Mouse (Mus musculus) MEL (cell line): ENCODE measurements around the gene Stox1. TPM values are rescaled to one million over a fixed set of nuclear protein-coding genes. Genes with fewer than 3 reads are reported as not detected.

Experiments used
- DNase-seq: peaks from one replicate; pipeline ENCODE4 v3.0.0; 2011; ENCODE audit warnings: low read depth, low spot score
- H3K27ac ChIP-seq: 2 replicates; pipeline ENCODE4 v1.5.1; 2012; ENCODE audit warnings: low read depth, mild to moderate bottlenecking, control low read depth, low read length, moderate library complexity; ENCODE audit not compliant: control insufficient read depth
- H3K27me3 ChIP-seq, 2 experiments: fragments of 150-350 bp in 1 of 2; sonication (generic) in 1 of 2; 2 replicates each; pipeline ENCODE4 v1.6.1; 2012; ENCODE audit warnings: low read length in 2 of 2, mild to moderate bottlenecking in 2 of 2, improper control_type of control experiment in 1 of 2, moderate library complexity in 1 of 2; ENCODE audit not compliant: insufficient read depth in 2 of 2, control insufficient read depth in 1 of 2
- H3K36me3 ChIP-seq, 2 experiments: 2 replicates each; pipeline ENCODE4 v1.6.1; 2012 to 2014; ENCODE audit warnings: low read length in 2 of 2, improper control_type of control experiment in 1 of 2, inconsistent platforms in 1 of 2, mild to moderate bottlenecking in 1 of 2; ENCODE audit not compliant: insufficient read depth in 2 of 2, control insufficient read depth in 1 of 2
- H3K4me1 ChIP-seq, 2 experiments: fragments of 150-350 bp in 1 of 2; sonication (generic) in 1 of 2; 2 replicates each; pipeline ENCODE4 v1.6.1; 2012; ENCODE audit warnings: low read length in 2 of 2, improper control_type of control experiment in 1 of 2, mild to moderate bottlenecking in 1 of 2; ENCODE audit not compliant: insufficient read depth in 2 of 2, control insufficient read depth in 1 of 2
- H3K4me3 ChIP-seq, 2 experiments: fragments of 150-350 bp in 1 of 2; sonication (generic) in 1 of 2; 2 replicates each; pipeline ENCODE4 v1.5.1; 2012; ENCODE audit warnings: low read depth in 2 of 2, low read length in 2 of 2, mild to moderate bottlenecking in 2 of 2, moderate library complexity in 2 of 2, control low read depth in 1 of 2, improper control_type of control experiment in 1 of 2; ENCODE audit not compliant: control insufficient read depth in 1 of 2, insufficient read depth in 1 of 2
- H3K79me2 ChIP-seq: 2 replicates; pipeline ENCODE4 v1.6.1; 2012; ENCODE audit warnings: mild to moderate bottlenecking, low read length, moderate library complexity; ENCODE audit not compliant: control insufficient read depth, poor library complexity, insufficient read depth
- H3K9ac ChIP-seq: 2 replicates; pipeline ENCODE4 v1.6.1; 2012; ENCODE audit warnings: low read depth, mild to moderate bottlenecking, control low read depth, low read length, moderate library complexity; ENCODE audit not compliant: control insufficient read depth, poor library complexity, severe bottlenecking
- H3K9me3 ChIP-seq: fragments of 150-350 bp; sonication (generic); replicated peaks from 2 replicates; pipeline ENCODE4 v1.6.1; 2012; ENCODE audit warnings: mild to moderate bottlenecking, low read length, improper control_type of control experiment, moderate library complexity; ENCODE audit not compliant: insufficient read depth
- BHLHE40 ChIP-seq: IDR thresholded peaks from 2 replicates; pipeline ENCODE4 v1.6.1; 2012; ENCODE audit warnings: low read depth, mild to moderate bottlenecking, inconsistent platforms, low read length, improper control_type of control experiment, borderline replicate concordance
- CHD1 ChIP-seq: IDR thresholded peaks from 2 replicates; pipeline ENCODE4 v1.6.1; 2012; ENCODE audit warnings: low read depth, mild to moderate bottlenecking, inconsistent platforms, low read length, improper control_type of control experiment
- CHD2 ChIP-seq: IDR thresholded peaks from 2 replicates; pipeline ENCODE4 v1.6.1; 2011; ENCODE audit warnings: low read length, improper control_type of control experiment
- ELF1 ChIP-seq: IDR thresholded peaks from 2 replicates; pipeline ENCODE4 v1.6.1; 2014; ENCODE audit warnings: low read depth, mild to moderate bottlenecking, inconsistent platforms, low read length, improper control_type of control experiment, moderate library complexity
- GATA1 ChIP-seq: IDR thresholded peaks from 2 replicates; pipeline ENCODE4 v1.6.1; 2011; ENCODE audit warnings: low read depth, low read length, improper control_type of control experiment
- JUND ChIP-seq: IDR thresholded peaks from 2 replicates; pipeline ENCODE4 v1.6.1; 2011; ENCODE audit warnings: low read depth, mild to moderate bottlenecking, improper control_type of control experiment, low read length
- MAX ChIP-seq: IDR thresholded peaks from 2 replicates; pipeline ENCODE4 v1.6.1; 2011; ENCODE audit warnings: low read length, improper control_type of control experiment
- MEF2A ChIP-seq: IDR thresholded peaks from 2 replicates; pipeline ENCODE4 v1.6.1; 2014; ENCODE audit warnings: low read depth, mild to moderate bottlenecking, inconsistent platforms, low read length, improper control_type of control experiment; ENCODE audit not compliant: poor library complexity, insufficient replicate concordance, severe bottlenecking; ENCODE audit errors: extremely low read depth
- NRF1 ChIP-seq: IDR thresholded peaks from 2 replicates; pipeline ENCODE4 v1.6.1; 2014; ENCODE audit warnings: low read depth, mild to moderate bottlenecking, inconsistent platforms, low read length, improper control_type of control experiment, moderate library complexity; ENCODE audit not compliant: poor library complexity, insufficient read depth, severe bottlenecking
- POLR2A ChIP-seq, 2 experiments: IDR thresholded peaks; 2 replicates each; pipeline ENCODE4 v1.6.1; 2011 to 2012; ENCODE audit warnings: low read length in 2 of 2, mild to moderate bottlenecking in 2 of 2, control low read depth in 1 of 2, improper control_type of control experiment in 1 of 2, low read depth in 1 of 2, moderate library complexity in 1 of 2; ENCODE audit not compliant: control insufficient read depth in 1 of 2, insufficient read depth in 1 of 2, poor library complexity in 1 of 2
- RAD21 ChIP-seq: IDR thresholded peaks from 2 replicates; pipeline ENCODE4 v1.6.1; 2011; ENCODE audit warnings: mild to moderate bottlenecking, low read depth, low read length, improper control_type of control experiment
- RCOR1 ChIP-seq: IDR thresholded peaks from 2 replicates; pipeline ENCODE4 v1.6.1; 2012; ENCODE audit warnings: low read depth, mild to moderate bottlenecking, inconsistent platforms, low read length, improper control_type of control experiment
- SIN3A ChIP-seq: IDR thresholded peaks from 2 replicates; pipeline ENCODE4 v1.6.1; 2012; ENCODE audit warnings: low read length, improper control_type of control experiment, inconsistent platforms
- SMC3 ChIP-seq: IDR thresholded peaks from 2 replicates; pipeline ENCODE4 v1.6.1; 2011; ENCODE audit warnings: low read depth, low read length, improper control_type of control experiment
- TAL1 ChIP-seq: IDR thresholded peaks from 2 replicates; pipeline ENCODE4 v1.6.1; 2012; ENCODE audit warnings: mild to moderate bottlenecking, inconsistent platforms, low read length, moderate library complexity, mixed read lengths
- TBP ChIP-seq: IDR thresholded peaks from 2 replicates; pipeline ENCODE4 v1.8.0; 2011; ENCODE audit warnings: low read depth, low read length, improper control_type of control experiment
- TCF12 ChIP-seq: IDR thresholded peaks from 2 replicates; pipeline ENCODE4 v1.6.1; 2014; ENCODE audit warnings: low read depth, mild to moderate bottlenecking, inconsistent platforms, low read length, improper control_type of control experiment, moderate library complexity
- UBTF ChIP-seq: IDR thresholded peaks from 2 replicates; pipeline ENCODE4 v1.6.1; 2012; ENCODE audit warnings: low read depth, mild to moderate bottlenecking, inconsistent platforms, low read length, improper control_type of control experiment, moderate library complexity, borderline replicate concordance; ENCODE audit not compliant: insufficient read depth
- USF1 ChIP-seq: IDR thresholded peaks from 2 replicates; pipeline ENCODE4 v1.6.1; 2014; ENCODE audit warnings: low read depth, mild to moderate bottlenecking, inconsistent platforms, low read length, improper control_type of control experiment, moderate library complexity
- USF2 ChIP-seq, 2 experiments: IDR thresholded peaks; 2 replicates each; pipeline ENCODE4 v1.6.1; 2011 to 2012; ENCODE audit warnings: improper control_type of control experiment in 2 of 2, low read length in 2 of 2, borderline replicate concordance in 1 of 2, inconsistent platforms in 1 of 2, low read depth in 1 of 2, mild to moderate bottlenecking in 1 of 2; ENCODE audit not compliant: insufficient read depth in 1 of 2
- ZC3H11A ChIP-seq: IDR thresholded peaks from 2 replicates; pipeline ENCODE4 v1.6.1; 2012; ENCODE audit warnings: low read depth, mild to moderate bottlenecking, inconsistent platforms, low read length, improper control_type of control experiment
- ZKSCAN1 ChIP-seq: IDR thresholded peaks from 2 replicates; pipeline ENCODE4 v1.6.1; 2012; ENCODE audit warnings: low read depth, mild to moderate bottlenecking, inconsistent platforms, low read length, improper control_type of control experiment, moderate library complexity
- ZMIZ1 ChIP-seq: IDR thresholded peaks from 2 replicates; pipeline ENCODE4 v1.6.1; 2012; ENCODE audit warnings: low read depth, mild to moderate bottlenecking, inconsistent platforms, low read length, improper control_type of control experiment, moderate library complexity
- ZNF384 ChIP-seq: IDR thresholded peaks from 2 replicates; pipeline ENCODE4 v1.6.1; 2012; ENCODE audit warnings: low read depth, mild to moderate bottlenecking, inconsistent platforms, low read length, improper control_type of control experiment
- polyA plus RNA-seq, 2 experiments: library from polyadenylated mRNA; stranded (reverse) in 1 of 2; unstranded in 1 of 2; fragments of >175 nt in 1 of 2; fragments of >200 nt in 1 of 2; gene quantifications; 2 replicates each; pipeline versions ENCODE4 v1.2.1 to v1.2.4; 2012; ENCODE audit warnings: low replicate concordance in 2 of 2, low read depth in 1 of 2; ENCODE audit not compliant: insufficient read length in 2 of 2, insufficient read depth in 1 of 2, missing spikeins in 1 of 2
- total RNA-seq: library from RNA; depleted of rRNA; stranded (reverse); fragments of 300-350 nt; gene quantifications from 2 replicates; pipeline ENCODE4 v1.2.3, GENCODE M21; 2012

Gene Stox1
- total and polyA plus RNA-seq, 3 experiments, result not detected

GRCm38 (mm10) chr10:62677329-62677728, 48.6 kb downstream of the Stox1 start:
- Histone ChIP-seq H3K79me2 (no peaks in the 10 kb centered on the region), H3K36me3 (no peaks in the 10 kb centered on the region), H3K4me3 (no peak overlapping the region), H3K27ac (no peak overlapping the region), H3K27me3 (peaks cover 2% of the 10 kb centered on the region in 2 experiments; a peak in 3 of 4 replicates), H3K9me3 (no peaks in the 10 kb centered on the region), H3K9ac (no peak overlapping the region), H3K4me1 (no peaks in the 10 kb centered on the region)
- TF ChIP-seq NRF1, result no peak
- no peak for TF ChIP-seq SMC3
- TF ChIP-seq ZNF384, result no peak
- no peak for TF ChIP-seq TBP
- no peak for TF ChIP-seq USF1
- TF ChIP-seq ZMIZ1, result no peak
- no peak for TF ChIP-seq ELF1
- TF ChIP-seq SIN3A, result no peak
- no peak for TF ChIP-seq MAX
- TF ChIP-seq CHD1, result no peak
- no peak for TF ChIP-seq CHD2
- no peak for TF ChIP-seq TCF12
- DNase-seq, result no peak

DNA sequence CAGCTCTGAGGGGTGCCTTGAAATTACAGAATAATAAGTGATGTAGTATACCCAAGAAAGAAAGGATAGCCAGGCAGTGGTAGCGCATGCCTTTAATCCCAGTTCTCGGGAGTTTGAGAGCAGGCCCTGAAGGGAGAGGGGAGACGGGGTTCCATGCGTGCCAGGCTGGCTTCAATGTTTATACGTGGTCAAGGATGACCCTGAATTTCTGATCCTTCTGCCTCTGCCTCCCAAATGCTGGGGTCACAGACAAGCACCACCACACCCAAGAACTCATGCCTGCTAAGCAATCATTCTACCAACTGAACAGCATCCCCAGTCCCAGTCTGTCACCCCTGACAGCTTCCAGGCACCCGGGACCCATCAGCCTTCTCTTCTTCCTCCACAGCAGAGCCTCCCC, 49.7 kb downstream of the Stox1 start:
- H3K79me2 ChIP-seq, result no peaks in the 10 kb centered on the region
- no peak for TF ChIP-seq GATA1
- no peak for TF ChIP-seq RCOR1
- TF ChIP-seq UBTF, result no peak
- no peak for TF ChIP-seq USF2 (IDR thresholded peaks at IDR 0.05; ENCODE audit: borderline replicate concordance in 1 of 2, insufficient read depth in 1 of 2, low read depth in 1 of 2, low read length in 2 of 2)
- TF ChIP-seq CHD2, result no peak
- TF ChIP-seq RAD21, result no peak
- no peak for TF ChIP-seq MEF2A
- no peak for TF ChIP-seq ZKSCAN1
- no peak for TF ChIP-seq JUND
- TF ChIP-seq BHLHE40, result no peak
- TF ChIP-seq SIN3A, result no peak
- no peak for TF ChIP-seq ZNF384
- TF ChIP-seq POLR2A (IDR thresholded peaks at IDR 0.05; ENCODE audit: control insufficient read depth in 1 of 2, insufficient read depth in 1 of 2, low read depth in 1 of 2, low read length in 2 of 2, poor library complexity in 1 of 2), result no peak
- no peak for TF ChIP-seq TAL1
- TF ChIP-seq ZC3H11A, result no peak
- TF ChIP-seq MAX, result no peak
- TF ChIP-seq ELF1, result no peak
- TF ChIP-seq SMC3, result no peak
- TF ChIP-seq USF1, result no peak
- TF ChIP-seq, all 39 proteins: peak for 0
- H3K9ac ChIP-seq, result no peak overlapping the region
- no peak overlapping the region for H3K27ac ChIP-seq
- H3K9me3 ChIP-seq, result no peaks in the 10 kb centered on the region
- no peak for DNase-seq
- H3K36me3 ChIP-seq, result no peaks in the 10 kb centered on the region
- no peak overlapping the region for H3K4me3 ChIP-seq
- H3K27me3 ChIP-seq, result peaks cover 0 to 2% of the 10 kb centered on the region in 2 experiments; a peak in 3 of 4 replicates
- no peaks in the 10 kb centered on the region for H3K4me1 ChIP-seq
